Mouse (Mus musculus) MN1 (cell line): ENCODE measurements around the gene Cln6.

Source experiments
- DNase-seq: peaks from one replicate; pipeline ENCODE4 v3.0.0-alpha.2; 2016; ENCODE audit warnings: low spot score

Gene Cln6

GRCm38 (mm10) chr9:62894486-62894885, 55.9 kb downstream of the Cln6 start:
- no peak for DNase-seq
